Mouse (Mus musculus): ENCODE results near the gene Kcnj10. TPM values are rescaled to one million over a fixed set of nuclear protein-coding genes. Genes with fewer than 3 reads are reported as not detected.

Kcnj10 gene
- total RNA-seq, 1 experiment from 2014 or later = not detected

GRCm38 (mm10) chr1:172327206-172328001 is 13.6 kb upstream of the Kcnj10 start:
- ATAC-seq (replicated peaks; ENCODE audit: insufficient number of reproducible peaks, low FRiP score, low TSS enrichment, poor library complexity, severe bottlenecking) = no peak

GRCm38 (mm10) chr1:172328041-172328440 is 13.0 kb upstream of the Kcnj10 start:
- no peak for ATAC-seq (replicated peaks; ENCODE audit: insufficient number of reproducible peaks, low FRiP score, low TSS enrichment, poor library complexity, severe bottlenecking)

GRCm38 (mm10) chr1:172328461-172328860 is 12.5 kb upstream of the Kcnj10 start:
- no peak for ATAC-seq (replicated peaks; ENCODE audit: insufficient number of reproducible peaks, low FRiP score, low TSS enrichment, poor library complexity, severe bottlenecking)

- no peak for ATAC-seq (replicated peaks; ENCODE audit: insufficient number of reproducible peaks, low FRiP score, low TSS enrichment, poor library complexity, severe bottlenecking)
Observed at GRCm38 (mm10) chr1:172329131-172329530, 11.9 kb upstream of the Kcnj10 start, which contains the start of gene Kcnj9. Kcnj9 (minus strand) TSS chr1:172329318.

- ATAC-seq (replicated peaks; ENCODE audit: insufficient number of reproducible peaks, low FRiP score, low TSS enrichment, poor library complexity, severe bottlenecking) = no peak
Observed at GRCm38 (mm10) chr1:172329616-172330015, 11.4 kb upstream of the Kcnj10 start.

GRCm38 (mm10) chr1:172331422-172331947 is 9.5 kb upstream of the Kcnj10 start:
- ATAC-seq (replicated peaks; ENCODE audit: insufficient number of reproducible peaks, low FRiP score, low TSS enrichment, poor library complexity, severe bottlenecking) = no peak

- ATAC-seq (replicated peaks; ENCODE audit: insufficient number of reproducible peaks, low FRiP score, low TSS enrichment, poor library complexity, severe bottlenecking) = no peak
Observed at GRCm38 (mm10) chr1:172332925-172333324, 8.1 kb upstream of the Kcnj10 start.

GRCm38 (mm10) chr1:172333512-172333911 is 7.5 kb upstream of the Kcnj10 start:
- no peak for ATAC-seq (replicated peaks; ENCODE audit: insufficient number of reproducible peaks, low FRiP score, low TSS enrichment, poor library complexity, severe bottlenecking)

GRCm38 (mm10) chr1:172335804-172336203 is 5.2 kb upstream of the Kcnj10 start:
- no peak for ATAC-seq (replicated peaks; ENCODE audit: insufficient number of reproducible peaks, low FRiP score, low TSS enrichment, poor library complexity, severe bottlenecking)

- ATAC-seq (replicated peaks; ENCODE audit: insufficient number of reproducible peaks, low FRiP score, low TSS enrichment, poor library complexity, severe bottlenecking) = no peak
Observed at GRCm38 (mm10) chr1:172337411-172338185, 3.4 kb upstream of the Kcnj10 start.

GRCm38 (mm10) chr1:172341386-172341785 is 376 bp downstream of the Kcnj10 start:
- ATAC-seq (replicated peaks; ENCODE audit: insufficient number of reproducible peaks, low FRiP score, low TSS enrichment, poor library complexity, severe bottlenecking) = no peak

GRCm38 (mm10) chr1:172342729-172343128 is 1.7 kb downstream of the Kcnj10 start:
- no peak for ATAC-seq (replicated peaks; ENCODE audit: insufficient number of reproducible peaks, low FRiP score, low TSS enrichment, poor library complexity, severe bottlenecking)

GRCm38 (mm10) chr1:172343914-172344313 is 2.9 kb downstream of the Kcnj10 start:
- no peak for ATAC-seq (replicated peaks; ENCODE audit: insufficient number of reproducible peaks, low FRiP score, low TSS enrichment, poor library complexity, severe bottlenecking)

GRCm38 (mm10) chr1:172344820-172345219 is 3.8 kb downstream of the Kcnj10 start:
- ATAC-seq (replicated peaks; ENCODE audit: insufficient number of reproducible peaks, low FRiP score, low TSS enrichment, poor library complexity, severe bottlenecking) = no peak

GRCm38 (mm10) chr1:172346707-172347106 is 5.7 kb downstream of the Kcnj10 start:
- no peak for ATAC-seq (replicated peaks; ENCODE audit: insufficient number of reproducible peaks, low FRiP score, low TSS enrichment, poor library complexity, severe bottlenecking)

- ATAC-seq (replicated peaks; ENCODE audit: insufficient number of reproducible peaks, low FRiP score, low TSS enrichment, poor library complexity, severe bottlenecking) = 0 out of 2 replicates have a peak, but pooled peaks have one; percentile 30
Observed at GRCm38 (mm10) chr1:172347382-172347781, 6.4 kb downstream of the Kcnj10 start.

- ATAC-seq (replicated peaks; ENCODE audit: insufficient number of reproducible peaks, low FRiP score, low TSS enrichment, poor library complexity, severe bottlenecking) = no peak
Observed at GRCm38 (mm10) chr1:172349504-172349903, 8.5 kb downstream of the Kcnj10 start.

- no peak for ATAC-seq (replicated peaks; ENCODE audit: insufficient number of reproducible peaks, low FRiP score, low TSS enrichment, poor library complexity, severe bottlenecking)
Observed at GRCm38 (mm10) chr1:172349916-172350812, 9.2 kb downstream of the Kcnj10 start.

GRCm38 (mm10) chr1:172352001-172352400 is 11.0 kb downstream of the Kcnj10 start:
- no peak for ATAC-seq (replicated peaks; ENCODE audit: insufficient number of reproducible peaks, low FRiP score, low TSS enrichment, poor library complexity, severe bottlenecking)
